Mouse (Mus musculus): ENCODE measurements at regions not wholly inside any gene's neighbourhood (a gene's known extent, or its start where the extent isn't known, plus 50 kb on each side); places are given as distances from the start of the nearest gene placed in this dataset.
A peak's percentile ranks its signal among the peaks of the same experiment; 100 is the strongest.

- peak; percentile 91 for DNase-seq (ENCODE audit: low read depth, low spot score)
These were observed 131.5 kb downstream of the Zfp951 start for GRCm38 (mm10) chr5:104728399-104728798.

- DNase-seq (ENCODE audit: low read depth, low spot score) = peak; percentile 69
These were observed 137.3 kb downstream of the Zfp951 start for GRCm38 (mm10) chr5:104722601-104723000.

GRCm38 (mm10) chr5:104716956-104717355, 142.9 kb downstream of the Zfp951 start:
- peak; percentile 12 for DNase-seq (ENCODE audit: low read depth, low spot score)
